Mouse (Mus musculus): ENCODE results near the gene Stra6l. TPM values are rescaled to one million over a fixed set of nuclear protein-coding genes. Genes with fewer than 3 reads are reported as not detected.

Stra6l gene
- polyA plus RNA-seq, 1 experiment from 2014 or later = not detected

- Histone ChIP-seq H3K9me3 (ENCODE audit: low read depth, low read length) (no peaks in the 10 kb centered on the region), H3K4me3 (ENCODE audit: low read depth, low read length) (no peak overlapping the region), H3K4me2 (no peak overlapping the region), H3K9ac (no peak overlapping the region), H3K27me3 (ENCODE audit: insufficient read depth, low read length) (no peaks in the 10 kb centered on the region), H3K27ac (ENCODE audit: low read depth) (no peak overlapping the region), H3K36me3 (ENCODE audit: insufficient read depth) (no peaks in the 10 kb centered on the region), H3K4me1 (ENCODE audit: insufficient read depth) (no peaks in the 10 kb centered on the region)
- no peak for DNase-seq
- 86% methylated on average over 2 of the region's 2 CpGs for whole genome bisulfite sequencing
- no peak for ATAC-seq (ENCODE audit: insufficient read depth)
- TF ChIP-seq CTCF (IDR thresholded peaks at IDR 0.05; ENCODE audit: low read depth) = no peak
These were observed 2.2 kb upstream of the Stra6l start for GRCm38 (mm10) chr4:45846263-45846662.

GRCm38 (mm10) chr4:45848825-45849156, 327 bp downstream of the Stra6l start:
- Histone ChIP-seq H3K9ac (no peak overlapping the region), H3K27me3 (ENCODE audit: insufficient read depth, low read length) (no peaks in the 10 kb centered on the region), H3K4me2 (no peak overlapping the region), H3K4me1 (ENCODE audit: insufficient read depth) (no peaks in the 10 kb centered on the region), H3K27ac (ENCODE audit: low read depth) (no peak overlapping the region), H3K36me3 (ENCODE audit: insufficient read depth) (no peaks in the 10 kb centered on the region), H3K9me3 (ENCODE audit: low read depth, low read length) (no peaks in the 10 kb centered on the region), H3K4me3 (ENCODE audit: low read depth, low read length) (no peak overlapping the region)
- 41% methylated on average over 10 of the region's 10 CpGs for WGBS
- TF ChIP-seq CTCF (IDR thresholded peaks at IDR 0.05; ENCODE audit: low read depth) = no peak
- ATAC-seq (ENCODE audit: insufficient read depth) (no peak), DNase-seq (no peak)

GRCm38 (mm10) chr4:45849419-45849818, 955 bp downstream of the Stra6l start:
- TF ChIP-seq CTCF (IDR thresholded peaks at IDR 0.05; ENCODE audit: low read depth) = no peak
- Histone ChIP-seq H3K9me3 (ENCODE audit: low read depth, low read length) (no peaks in the 10 kb centered on the region), H3K9ac (no peak overlapping the region), H3K27ac (ENCODE audit: low read depth) (no peak overlapping the region), H3K36me3 (ENCODE audit: insufficient read depth) (no peaks in the 10 kb centered on the region), H3K27me3 (ENCODE audit: insufficient read depth, low read length) (no peaks in the 10 kb centered on the region), H3K4me3 (ENCODE audit: low read depth, low read length) (no peak overlapping the region), H3K4me2 (no peak overlapping the region), H3K4me1 (ENCODE audit: insufficient read depth) (no peaks in the 10 kb centered on the region)
- DNase-seq (no peak), ATAC-seq (ENCODE audit: insufficient read depth) (no peak)
- WGBS = 64% methylated on average over 1 of the region's 1 CpGs

- no peaks in the 10 kb centered on the region for H3K27me3 ChIP-seq (ENCODE audit: insufficient read depth, low read length)
- DNase-seq (no peak), ATAC-seq (ENCODE audit: insufficient read depth) (no peak)
- no peak overlapping the region for H3K4me3 ChIP-seq (ENCODE audit: low read depth, low read length)
- WGBS = 19% methylated on average over 3 of the region's 3 CpGs
- no peak overlapping the region for H3K9ac ChIP-seq
- H3K36me3 ChIP-seq (ENCODE audit: insufficient read depth) = no peaks in the 10 kb centered on the region
- H3K9me3 ChIP-seq (ENCODE audit: low read depth, low read length) = no peaks in the 10 kb centered on the region
- TF ChIP-seq CTCF (IDR thresholded peaks at IDR 0.05; ENCODE audit: low read depth) = no peak
- no peaks in the 10 kb centered on the region for H3K4me1 ChIP-seq (ENCODE audit: insufficient read depth)
- no peak overlapping the region for H3K4me2 ChIP-seq
- H3K27ac ChIP-seq (ENCODE audit: low read depth) = no peak overlapping the region
These were observed 3.2 kb downstream of the Stra6l start for GRCm38 (mm10) chr4:45851640-45852051.

GRCm38 (mm10) chr4:45853496-45854246, 5.2 kb downstream of the Stra6l start:
- no peak overlapping the region for H3K4me3 ChIP-seq (ENCODE audit: low read depth, low read length)
- no peaks in the 10 kb centered on the region for H3K9me3 ChIP-seq (ENCODE audit: low read depth, low read length)
- no peak overlapping the region for H3K27ac ChIP-seq (ENCODE audit: low read depth)
- TF ChIP-seq CTCF (IDR thresholded peaks at IDR 0.05; ENCODE audit: low read depth) = no peak
- DNase-seq (peak; percentile 85), ATAC-seq (ENCODE audit: insufficient read depth) (peak; percentile 75; the same call in 1 of the 2 replicates)
- 30% methylated on average over 15 of the region's 15 CpGs for WGBS
- H3K36me3 ChIP-seq (ENCODE audit: insufficient read depth) = no peaks in the 10 kb centered on the region
- no peak overlapping the region for H3K9ac ChIP-seq
- H3K4me2 ChIP-seq = no peak overlapping the region
- H3K4me1 ChIP-seq (ENCODE audit: insufficient read depth) = no peaks in the 10 kb centered on the region
- H3K27me3 ChIP-seq (ENCODE audit: insufficient read depth, low read length) = no peaks in the 10 kb centered on the region

- H3K4me1 ChIP-seq (ENCODE audit: insufficient read depth) = 0 out of 2 replicates have a peak, but pooled peaks cover 4% of the 10 kb centered on the region
- H3K36me3 ChIP-seq (ENCODE audit: insufficient read depth) = no peaks in the 10 kb centered on the region
- H3K4me2 ChIP-seq = no peak overlapping the region
- ATAC-seq (ENCODE audit: insufficient read depth) = no peak
- no peak overlapping the region for H3K27ac ChIP-seq (ENCODE audit: low read depth)
- H3K4me3 ChIP-seq (ENCODE audit: low read depth, low read length) = no peak overlapping the region
- peak; percentile 91 for DNase-seq
- TF ChIP-seq CTCF (IDR thresholded peaks at IDR 0.05; ENCODE audit: low read depth) = peak; percentile 89
- H3K9me3 ChIP-seq (ENCODE audit: low read depth, low read length) = no peaks in the 10 kb centered on the region
- 47% methylated on average over 19 of the region's 19 CpGs for WGBS
- H3K27me3 ChIP-seq (ENCODE audit: insufficient read depth, low read length) = no peaks in the 10 kb centered on the region
- no peak overlapping the region for H3K9ac ChIP-seq
These were observed 7.5 kb downstream of the Stra6l start for GRCm38 (mm10) chr4:45855803-45856424.

GRCm38 (mm10) chr4:45861160-45861559, 12.7 kb downstream of the Stra6l start:
- TF ChIP-seq CTCF (IDR thresholded peaks at IDR 0.05; ENCODE audit: low read depth) = no peak

More at GRCm38 (mm10) chr4:45861160-45861559, 12.7 kb downstream of the Stra6l start:
- Histone ChIP-seq H3K4me2 (no peak overlapping the region), H3K9me3 (ENCODE audit: low read depth, low read length) (no peaks in the 10 kb centered on the region), H3K9ac (no peak overlapping the region), H3K4me1 (ENCODE audit: insufficient read depth) (0 out of 2 replicates have a peak, but pooled peaks cover 4% of the 10 kb centered on the region), H3K27ac (ENCODE audit: low read depth) (no peak overlapping the region), H3K4me3 (ENCODE audit: low read depth, low read length) (no peak overlapping the region), H3K36me3 (ENCODE audit: insufficient read depth) (no peaks in the 10 kb centered on the region), H3K27me3 (ENCODE audit: insufficient read depth, low read length) (no peaks in the 10 kb centered on the region)
- 47% methylated on average over 5 of the region's 5 CpGs for WGBS
- no peak for ATAC-seq (ENCODE audit: insufficient read depth)
- no peak for DNase-seq
